Mouse (Mus musculus): ENCODE measurements around the gene Thsd4. TPM values are rescaled to one million over a fixed set of nuclear protein-coding genes. Genes with fewer than 3 reads are reported as not detected.

Gene Thsd4
- polyA plus RNA-seq, 1 experiment from 2014 or later, result 38.7 TPM

GRCm38 (mm10) chr9:60306241-60306640 lies 215.6 kb downstream of the Thsd4 start:
- Histone ChIP-seq H3K4me1 (ENCODE audit: control insufficient read depth, insufficient read depth, low read length) (peaks cover 24% of the 10 kb centered on the region), H3K36me3 (ENCODE audit: control insufficient read depth, insufficient read depth, low read length) (peaks cover 4% of the 10 kb centered on the region; the same call in 1 of the 2 replicates), H3K4me2 (replicated peaks; ENCODE audit: low read depth, low read length) (no peak overlapping the region), H3K27me3 (ENCODE audit: control insufficient read depth, insufficient read depth, low read length) (no peaks in the 10 kb centered on the region), H3K27ac (ENCODE audit: low read depth, low read length) (no peak overlapping the region), H3K4me3 (ENCODE audit: low read length) (no peak overlapping the region), H3K9me3 (ENCODE audit: control insufficient read depth, low read length) (peaks cover 8% of the 10 kb centered on the region), H3K9ac (ENCODE audit: low read depth, low read length) (no peak overlapping the region)
- WGBS, result 79% methylated on average over 4 of the region's 4 CpGs
- ATAC-seq (ENCODE audit: low FRiP score, low TSS enrichment), result no peak

- no peak overlapping the region for H3K4me3 ChIP-seq (ENCODE audit: low read length)
- H3K36me3 ChIP-seq (ENCODE audit: control insufficient read depth, insufficient read depth, low read length), result peaks cover 4% of the 10 kb centered on the region; the same call in 1 of the 2 replicates
- H3K4me2 ChIP-seq (replicated peaks; ENCODE audit: low read depth, low read length), result no peak overlapping the region
- 94% methylated on average over 2 of the region's 2 CpGs for WGBS
- ATAC-seq (ENCODE audit: low FRiP score, low TSS enrichment), result no peak
- H3K4me1 ChIP-seq (ENCODE audit: control insufficient read depth, insufficient read depth, low read length), result peaks cover 17% of the 10 kb centered on the region
- no peak overlapping the region for H3K9ac ChIP-seq (ENCODE audit: low read depth, low read length)
- no peaks in the 10 kb centered on the region for H3K27me3 ChIP-seq (ENCODE audit: control insufficient read depth, insufficient read depth, low read length)
- H3K27ac ChIP-seq (ENCODE audit: low read depth, low read length), result no peak overlapping the region
- peaks cover 15% of the 10 kb centered on the region for H3K9me3 ChIP-seq (ENCODE audit: control insufficient read depth, low read length)
Measured at GRCm38 (mm10) chr9:60305204-60305840, 216.5 kb downstream of the Thsd4 start.

GRCm38 (mm10) chr9:60296276-60296675 lies 225.6 kb downstream of the Thsd4 start:
- Histone ChIP-seq H3K4me2 (replicated peaks; ENCODE audit: low read depth, low read length) (no peak overlapping the region), H3K36me3 (ENCODE audit: control insufficient read depth, insufficient read depth, low read length) (peaks cover 3% of the 10 kb centered on the region; the same call in 1 of the 2 replicates), H3K9me3 (ENCODE audit: control insufficient read depth, low read length) (peaks cover 11% of the 10 kb centered on the region), H3K9ac (ENCODE audit: low read depth, low read length) (no peak overlapping the region), H3K4me1 (ENCODE audit: control insufficient read depth, insufficient read depth, low read length) (no peaks in the 10 kb centered on the region), H3K27me3 (ENCODE audit: control insufficient read depth, insufficient read depth, low read length) (no peaks in the 10 kb centered on the region), H3K27ac (ENCODE audit: low read depth, low read length) (no peak overlapping the region), H3K4me3 (ENCODE audit: low read length) (no peak overlapping the region)
- no peak for ATAC-seq (ENCODE audit: low FRiP score, low TSS enrichment)
- 60% methylated on average over 2 of the region's 2 CpGs for WGBS

DNA sequence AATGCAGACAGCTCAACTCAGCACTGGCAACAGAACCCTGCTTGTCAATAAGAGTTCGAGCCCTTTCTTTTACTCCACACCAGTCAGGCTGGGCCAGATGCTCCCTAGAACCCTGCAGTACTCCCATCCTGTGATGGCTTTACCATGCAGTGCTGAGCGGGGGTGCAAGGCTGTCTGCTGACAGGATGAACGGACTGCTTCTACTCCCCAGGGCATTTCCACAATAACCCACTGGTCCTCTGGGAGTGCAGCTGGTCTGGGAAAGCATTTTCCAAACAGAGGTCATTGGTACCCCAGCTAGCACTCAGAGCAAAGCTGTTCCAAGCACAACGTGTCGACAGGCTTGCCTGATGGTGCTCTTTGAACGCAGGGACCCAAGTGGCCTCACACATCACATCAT lies 226.6 kb downstream of the Thsd4 start:
- H3K27ac ChIP-seq (ENCODE audit: low read depth, low read length), result no peak overlapping the region
- H3K4me3 ChIP-seq (ENCODE audit: low read length), result no peak overlapping the region
- WGBS, result 46% methylated on average over 6 of the region's 6 CpGs
- 0 out of 2 replicates have a peak, but pooled peaks cover 6% of the 10 kb centered on the region for H3K4me1 ChIP-seq (ENCODE audit: control insufficient read depth, insufficient read depth, low read length)
- no peaks in the 10 kb centered on the region for H3K27me3 ChIP-seq (ENCODE audit: control insufficient read depth, insufficient read depth, low read length)
- ATAC-seq (ENCODE audit: low FRiP score, low TSS enrichment), result no peak
- peaks cover 3% of the 10 kb centered on the region; the same call in 1 of the 2 replicates for H3K36me3 ChIP-seq (ENCODE audit: control insufficient read depth, insufficient read depth, low read length)
- no peak overlapping the region for H3K9ac ChIP-seq (ENCODE audit: low read depth, low read length)
- no peak overlapping the region for H3K4me2 ChIP-seq (replicated peaks; ENCODE audit: low read depth, low read length)
- peaks cover 3% of the 10 kb centered on the region; the same call in 1 of the 2 replicates for H3K9me3 ChIP-seq (ENCODE audit: control insufficient read depth, low read length)

- H3K9ac ChIP-seq (ENCODE audit: low read depth, low read length), result no peak overlapping the region
- 0 out of 2 replicates have a peak, but pooled peaks cover 3% of the 10 kb centered on the region for H3K36me3 ChIP-seq (ENCODE audit: control insufficient read depth, insufficient read depth, low read length)
- 72% methylated on average over 6 of the region's 6 CpGs for WGBS
- no peak overlapping the region for H3K4me3 ChIP-seq (ENCODE audit: low read length)
- ATAC-seq (ENCODE audit: low FRiP score, low TSS enrichment), result no peak
- H3K27me3 ChIP-seq (ENCODE audit: control insufficient read depth, insufficient read depth, low read length), result no peaks in the 10 kb centered on the region
- H3K27ac ChIP-seq (ENCODE audit: low read depth, low read length), result no peak overlapping the region
- H3K4me2 ChIP-seq (replicated peaks; ENCODE audit: low read depth, low read length), result no peak overlapping the region
- H3K4me1 ChIP-seq (ENCODE audit: control insufficient read depth, insufficient read depth, low read length), result peaks cover 9% of the 10 kb centered on the region; the same call in 1 of the 2 replicates
- no peaks in the 10 kb centered on the region for H3K9me3 ChIP-seq (ENCODE audit: control insufficient read depth, low read length)
Measured at GRCm38 (mm10) chr9:60293129-60293528, 228.7 kb downstream of the Thsd4 start.

DNA sequence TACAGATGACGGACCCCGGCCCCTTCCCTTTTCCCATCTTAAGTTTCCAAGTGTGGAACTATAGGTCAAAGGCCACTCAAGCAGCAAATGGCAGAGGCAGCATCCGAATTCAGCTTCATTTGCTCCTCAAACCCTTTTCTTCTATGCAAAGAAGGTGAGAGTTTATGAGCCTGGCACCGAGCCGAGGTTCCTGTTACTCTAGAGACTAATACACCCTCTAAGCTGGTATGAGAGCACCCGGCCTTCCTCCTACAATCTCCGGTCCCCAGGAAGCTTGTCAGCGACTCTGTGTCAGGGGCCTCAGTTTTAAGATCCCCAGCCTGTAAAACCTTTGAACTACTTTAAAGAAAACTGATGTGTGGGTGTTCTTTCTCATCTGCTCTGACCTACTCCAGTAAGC lies 231.1 kb downstream of the Thsd4 start:
- ATAC-seq (ENCODE audit: low FRiP score, low TSS enrichment), result peak; percentile 21; the same call in 1 of the 2 replicates
- 0 out of 2 replicates have a peak, but pooled peaks cover 3% of the 10 kb centered on the region for H3K36me3 ChIP-seq (ENCODE audit: control insufficient read depth, insufficient read depth, low read length)
- H3K9ac ChIP-seq (ENCODE audit: low read depth, low read length), result no peak overlapping the region
- peak overlapping the region; percentile 55; the same call in 1 of the 2 replicates for H3K27ac ChIP-seq (ENCODE audit: low read depth, low read length)
- peaks cover 9% of the 10 kb centered on the region; the same call in 1 of the 2 replicates for H3K4me1 ChIP-seq (ENCODE audit: control insufficient read depth, insufficient read depth, low read length)
- no peaks in the 10 kb centered on the region for H3K27me3 ChIP-seq (ENCODE audit: control insufficient read depth, insufficient read depth, low read length)
- WGBS, result 23% methylated on average over 8 of the region's 8 CpGs
- H3K4me3 ChIP-seq (ENCODE audit: low read length), result no peak overlapping the region
- H3K9me3 ChIP-seq (ENCODE audit: control insufficient read depth, low read length), result no peaks in the 10 kb centered on the region
- H3K4me2 ChIP-seq (replicated peaks; ENCODE audit: low read depth, low read length), result no peak overlapping the region

DNA sequence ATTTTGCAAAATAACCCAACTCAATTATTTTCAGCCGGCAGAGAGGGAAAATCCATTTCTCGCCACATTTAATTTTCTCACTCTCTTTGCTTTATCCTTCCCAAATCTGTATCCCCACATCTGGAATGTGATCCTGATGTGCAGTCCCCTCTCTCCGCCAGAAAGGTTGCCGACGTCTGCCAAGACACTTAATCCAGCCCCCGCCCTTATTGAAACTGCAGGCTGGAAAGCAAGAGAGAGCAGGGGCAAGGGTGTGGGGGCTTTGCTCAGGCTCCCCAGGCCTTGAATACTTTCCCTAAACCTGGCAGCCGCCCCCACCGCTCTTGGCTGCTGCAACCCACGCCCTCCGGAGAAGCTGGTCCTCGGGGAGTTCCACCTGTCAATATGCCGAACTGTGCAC lies 233.1 kb downstream of the Thsd4 start:
- Histone ChIP-seq H3K27ac (ENCODE audit: low read depth, low read length) (no peak overlapping the region), H3K4me3 (ENCODE audit: low read length) (no peak overlapping the region), H3K4me1 (ENCODE audit: control insufficient read depth, insufficient read depth, low read length) (peaks cover 9% of the 10 kb centered on the region; the same call in 1 of the 2 replicates), H3K9me3 (ENCODE audit: control insufficient read depth, low read length) (no peaks in the 10 kb centered on the region), H3K36me3 (ENCODE audit: control insufficient read depth, insufficient read depth, low read length) (0 out of 2 replicates have a peak, but pooled peaks cover 1% of the 10 kb centered on the region), H3K27me3 (ENCODE audit: control insufficient read depth, insufficient read depth, low read length) (no peaks in the 10 kb centered on the region), H3K4me2 (replicated peaks; ENCODE audit: low read depth, low read length) (no peak overlapping the region), H3K9ac (ENCODE audit: low read depth, low read length) (no peak overlapping the region)
- WGBS, result 71% methylated on average over 12 of the region's 12 CpGs
- ATAC-seq (ENCODE audit: low FRiP score, low TSS enrichment), result no peak

DNA sequence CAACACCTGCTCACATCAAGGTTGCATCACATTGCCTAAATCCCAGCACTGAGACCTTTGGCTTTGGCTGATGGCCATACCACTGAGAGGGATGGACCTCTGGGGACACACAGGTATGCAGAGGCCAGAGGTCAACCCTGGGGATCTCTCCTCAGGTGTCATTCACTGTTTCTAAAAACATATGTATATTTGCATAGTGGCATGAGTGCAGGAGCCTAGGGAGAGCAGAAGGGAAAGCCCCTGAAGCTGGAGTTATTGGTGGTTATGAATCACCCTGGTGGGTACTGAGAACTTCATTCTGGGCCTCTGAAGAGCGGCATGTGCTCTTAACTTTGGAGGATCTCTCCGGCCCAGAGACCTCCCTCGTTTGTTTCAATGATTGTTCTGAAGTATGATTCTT lies 235.5 kb downstream of the Thsd4 start:
- WGBS, result 92% methylated on average over 3 of the region's 3 CpGs
- Histone ChIP-seq H3K36me3 (ENCODE audit: control insufficient read depth, insufficient read depth, low read length) (no peaks in the 10 kb centered on the region), H3K4me2 (replicated peaks; ENCODE audit: low read depth, low read length) (no peak overlapping the region), H3K4me3 (ENCODE audit: low read length) (no peak overlapping the region), H3K27ac (ENCODE audit: low read depth, low read length) (no peak overlapping the region), H3K9ac (ENCODE audit: low read depth, low read length) (no peak overlapping the region), H3K9me3 (ENCODE audit: control insufficient read depth, low read length) (no peaks in the 10 kb centered on the region), H3K27me3 (ENCODE audit: control insufficient read depth, insufficient read depth, low read length) (no peaks in the 10 kb centered on the region), H3K4me1 (ENCODE audit: control insufficient read depth, insufficient read depth, low read length) (peaks cover 15% of the 10 kb centered on the region)
- no peak for ATAC-seq (ENCODE audit: low FRiP score, low TSS enrichment)

- 21% methylated on average over 3 of the region's 3 CpGs for WGBS
- Histone ChIP-seq H3K4me2 (replicated peaks; ENCODE audit: low read depth, low read length) (no peak overlapping the region), H3K4me3 (ENCODE audit: low read length) (no peak overlapping the region), H3K9ac (ENCODE audit: low read depth, low read length) (no peak overlapping the region), H3K9me3 (ENCODE audit: control insufficient read depth, low read length) (no peaks in the 10 kb centered on the region), H3K27ac (ENCODE audit: low read depth, low read length) (no peak overlapping the region), H3K36me3 (ENCODE audit: control insufficient read depth, insufficient read depth, low read length) (no peaks in the 10 kb centered on the region), H3K27me3 (ENCODE audit: control insufficient read depth, insufficient read depth, low read length) (no peaks in the 10 kb centered on the region), H3K4me1 (ENCODE audit: control insufficient read depth, insufficient read depth, low read length) (peaks cover 19% of the 10 kb centered on the region)
- ATAC-seq (ENCODE audit: low FRiP score, low TSS enrichment), result no peak
Measured at GRCm38 (mm10) chr9:60285047-60285462, 236.8 kb downstream of the Thsd4 start.

Data from kidney, embryonic 14.5 days (tissue).